Mouse (Mus musculus) common myeloid progenitor, adult 5-6 weeks (primary cell): Measurements from ENCODE around the gene Bcl2l1. TPM values are rescaled to one million over a fixed set of nuclear protein-coding genes. Genes with fewer than 3 reads are reported as not detected.

Experiments
- ATAC-seq: replicated peaks from 2 replicates; pipeline ENCODE4 v1.8.0; 2016; ENCODE audit warnings: low read depth, mild to moderate bottlenecking, moderate TSS enrichment, inconsistent platforms; ENCODE audit not compliant: poor library complexity, severe bottlenecking
- total RNA-seq: library from RNA; stranded (forward); fragments of 200-1000, 187-1606 nt; gene quantifications from 2 replicates; pipeline ENCODE4 v1.2.3, GENCODE M21; 2017

Gene Bcl2l1
- total RNA-seq, 1 experiment from 2014 or later: 8.4 TPM

- peak; percentile 27 for ATAC-seq
These were observed 89.1 kb downstream of the Bcl2l1 start for GRCm38 (mm10) chr2:152742435-152742834.

- ATAC-seq: peak; percentile 73
These were observed 90.1 kb downstream of the Bcl2l1 start for GRCm38 (mm10) chr2:152741153-152742041.

DNA sequence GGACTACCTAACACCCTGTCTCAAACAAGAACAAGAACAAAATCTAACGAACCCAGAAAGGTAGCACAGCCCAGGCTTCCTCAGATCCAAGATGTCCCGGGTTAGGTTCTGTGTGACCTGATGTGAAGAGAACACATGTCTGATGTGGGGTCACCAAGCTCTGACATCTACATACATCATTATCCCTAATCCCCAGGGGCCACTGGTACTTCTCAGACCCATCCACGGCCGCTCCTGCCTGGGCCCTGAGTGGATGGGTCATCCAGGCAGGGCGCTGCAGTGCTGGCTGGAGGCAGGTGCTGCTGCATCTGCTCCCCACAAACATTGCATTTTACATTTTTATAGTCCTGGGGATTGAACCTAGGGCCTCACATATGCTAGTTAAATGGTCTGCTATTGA, 91.0 kb downstream of the Bcl2l1 start:
- no peak for ATAC-seq

- peak; percentile 8; the same call in 1 of the 2 replicates for ATAC-seq
These were observed 91.7 kb downstream of the Bcl2l1 start for GRCm38 (mm10) chr2:152739842-152740260.

- 0 out of 2 replicates have a peak, but pooled peaks have one; percentile 6 for ATAC-seq
These were observed 92.3 kb downstream of the Bcl2l1 start for GRCm38 (mm10) chr2:152739031-152739841.

GRCm38 (mm10) chr2:152738341-152738740, 93.2 kb downstream of the Bcl2l1 start:
- no peak for ATAC-seq

DNA sequence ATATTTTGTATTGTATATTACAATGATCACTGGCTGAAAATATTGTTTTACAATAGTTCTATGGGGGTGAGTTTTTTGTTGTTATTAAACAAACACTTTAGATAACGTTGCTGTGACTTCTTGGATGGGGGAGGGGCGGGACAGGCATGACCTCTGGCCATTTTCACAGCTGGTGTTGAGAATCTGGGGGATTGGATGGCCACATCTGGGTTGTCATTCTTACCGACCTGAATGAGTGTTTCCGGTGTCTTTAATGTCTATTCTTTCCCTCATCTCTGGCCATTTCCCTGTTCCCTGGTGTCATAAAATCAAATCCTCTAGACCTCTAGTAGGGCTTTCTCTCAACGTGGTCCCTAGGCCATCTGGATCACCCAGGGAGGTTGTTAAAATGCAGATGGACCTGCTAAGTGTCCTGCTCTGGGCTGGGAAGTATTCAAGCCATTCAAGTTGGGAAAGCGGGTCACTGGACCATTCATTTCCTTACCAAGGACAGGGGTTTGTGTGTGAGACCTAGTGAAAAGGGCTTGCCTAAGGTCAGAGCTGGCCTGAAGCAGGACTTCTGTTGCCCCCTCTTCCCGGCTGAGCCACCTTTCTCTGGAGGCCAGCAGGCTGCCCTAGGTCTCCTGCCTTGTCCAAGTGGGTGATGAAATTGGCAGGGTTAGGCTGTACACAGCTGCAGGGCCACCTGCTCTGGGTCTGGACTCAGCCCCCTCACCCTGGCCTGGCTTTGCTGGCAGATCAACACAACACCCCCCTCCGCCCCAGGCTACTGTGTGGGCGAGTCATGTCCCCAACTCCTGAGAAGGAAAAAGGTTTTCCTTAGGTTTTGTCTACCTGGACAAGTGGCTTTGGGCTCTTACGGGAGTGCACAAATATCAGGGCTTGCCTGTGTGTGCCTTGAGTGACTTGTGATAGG, 94.0 kb downstream of the Bcl2l1 start:
- no peak for ATAC-seq

DNA sequence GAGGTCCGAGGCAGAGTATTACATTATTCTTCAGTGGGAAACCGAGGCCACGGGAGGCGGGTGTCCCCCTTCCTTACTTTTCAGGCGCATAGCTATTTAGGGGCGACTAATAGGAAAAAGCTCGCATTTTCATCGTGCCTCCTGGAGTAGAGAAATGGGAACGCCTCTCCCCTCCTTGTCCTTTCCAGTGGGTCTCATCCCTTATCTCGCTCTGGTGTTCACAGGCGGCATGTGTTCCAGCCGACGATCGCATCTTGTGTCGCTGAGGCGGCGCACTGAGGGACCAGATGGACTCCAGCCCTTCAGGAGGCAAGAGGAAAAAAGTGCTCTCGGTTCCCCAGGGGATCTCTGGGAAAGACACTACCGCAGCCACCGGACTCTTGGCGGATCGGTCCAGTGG, 94.8 kb downstream of the Bcl2l1 start:
- ATAC-seq: no peak

- peak; percentile 58 for ATAC-seq
These were observed 95.4 kb downstream of the Bcl2l1 start, which contains the start of gene Id1 for GRCm38 (mm10) chr2:152736090-152736601. Gene Id1 (plus strand): TSS chr2:152736251.

DNA sequence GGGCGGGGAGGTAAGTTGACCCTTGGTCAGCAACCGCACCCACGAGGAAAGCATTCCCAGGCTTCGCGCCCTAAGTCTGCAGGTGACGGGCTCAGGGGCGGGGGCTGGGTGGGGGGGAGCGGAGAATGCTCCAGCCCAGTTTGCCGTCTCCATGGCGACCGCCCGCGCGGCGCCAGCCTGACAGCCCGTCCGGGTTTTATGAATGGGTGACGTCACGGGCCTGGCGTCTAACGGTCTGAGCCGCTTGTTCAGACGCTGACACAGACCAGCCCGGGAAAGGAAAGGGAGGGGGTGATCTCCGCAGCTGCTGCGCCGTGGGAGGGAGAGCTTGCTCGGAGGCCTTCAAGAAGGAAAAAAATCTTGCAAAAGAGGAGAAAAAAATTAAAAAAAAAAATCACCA, 96.5 kb downstream of the Bcl2l1 start:
- ATAC-seq: peak; percentile 58

DNA sequence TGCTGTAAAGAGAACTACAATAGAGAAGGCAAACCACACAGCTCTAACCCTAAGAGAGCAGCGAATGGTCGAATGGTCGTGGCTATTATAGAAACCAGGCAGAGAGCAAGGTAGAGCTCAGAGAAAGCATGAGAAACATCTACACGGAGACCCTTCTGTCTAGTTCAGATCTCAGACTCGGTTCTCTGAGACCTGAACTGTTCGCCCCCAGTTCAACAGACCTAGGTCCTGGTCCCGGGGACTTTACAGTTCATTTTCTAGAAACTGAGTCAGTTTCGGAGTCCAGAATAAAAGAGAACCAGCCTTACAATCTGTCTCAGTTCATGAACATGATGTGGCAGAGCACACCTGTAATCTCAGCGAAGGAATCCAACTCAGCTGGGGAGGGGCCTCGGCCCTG, 97.0 kb downstream of the Bcl2l1 start:
- ATAC-seq: no peak

DNA sequence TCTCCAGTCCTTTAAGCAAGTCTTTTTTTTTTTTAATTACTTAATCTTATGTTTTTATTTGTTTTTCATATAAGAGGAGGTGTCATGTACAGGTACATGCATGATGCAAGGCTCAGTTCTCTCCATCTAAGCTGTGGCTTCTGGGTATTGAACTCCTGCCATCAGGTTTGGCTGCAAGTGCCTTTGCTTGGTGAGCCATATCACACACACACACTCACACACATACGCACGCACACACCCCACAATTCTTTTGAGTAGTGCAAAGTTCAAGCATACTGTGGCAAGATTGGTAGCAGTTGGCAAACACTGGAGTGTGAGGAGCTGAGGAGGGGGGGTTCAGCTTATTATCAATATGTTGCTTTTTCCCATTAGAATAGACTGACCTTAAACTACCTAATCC, 98.3 kb downstream of the Bcl2l1 start:
- ATAC-seq: no peak

Other genes with a start within 250 kb of the Bcl2l1 start
- not detected in 2 replicates for gene Defb45, start 232.3 kb downstream of the Bcl2l1 start, total RNA-seq
- gene Defb36, start 227.4 kb downstream of the Bcl2l1 start, total RNA-seq: not detected in 2 replicates
- gene Defb25, start 208.7 kb downstream of the Bcl2l1 start, total RNA-seq: not detected in 2 replicates
- 0.50 TPM in 1 of 2 replicates, not detected in the other for gene Rem1, start 204.8 kb downstream of the Bcl2l1 start, total RNA-seq
- gene H13, start 162.3 kb downstream of the Bcl2l1 start, total RNA-seq: 68.2 and 70.3 TPM in 2 replicates
- gene Mcts2, start 144.7 kb downstream of the Bcl2l1 start, total RNA-seq: 3.8 and 10.0 TPM in 2 replicates
- 2.8 and 5.8 TPM in 2 replicates for gene Id1, start 95.5 kb downstream of the Bcl2l1 start, total RNA-seq
- 2.7 and 3.7 TPM in 2 replicates for gene Cox4i2, start 77.6 kb downstream of the Bcl2l1 start, total RNA-seq
- gene Tpx2, start 16.2 kb upstream of the Bcl2l1 start, total RNA-seq: 98.6 and 104 TPM in 2 replicates
- not detected in 2 replicates for gene Mylk2, start 79.6 kb upstream of the Bcl2l1 start, total RNA-seq
- not detected in 2 replicates for gene Foxs1, start 101.5 kb upstream of the Bcl2l1 start, total RNA-seq
- gene Dusp15, start 120.0 kb upstream of the Bcl2l1 start, total RNA-seq: not detected in 2 replicates
- gene Ttll9, start 130.8 kb upstream of the Bcl2l1 start, total RNA-seq: 0.50 and 1.6 TPM in 2 replicates
- gene Pdrg1, start 183.7 kb upstream of the Bcl2l1 start, total RNA-seq: 109 and 138 TPM in 2 replicates
- not detected in 2 replicates for gene Xkr7, start 200.1 kb upstream of the Bcl2l1 start, total RNA-seq
- gene Ccm2l, start 234.2 kb upstream of the Bcl2l1 start, total RNA-seq: 0.73 TPM in 1 of 2 replicates, not detected in the other